Mouse (Mus musculus): ENCODE measurements around the gene Olfr1532-ps1. TPM values are rescaled to one million over a fixed set of nuclear protein-coding genes. Genes with fewer than 3 reads are reported as not detected.

Olfr1532-ps1 gene
- polyA plus RNA-seq, 1 experiment from 2014 or later = not detected

Other genes starting within 250 kb of the Olfr1532-ps1 start
- not detected in 2 replicates for gene Olfr693, start 227.4 kb upstream of the Olfr1532-ps1 start, polyA plus RNA-seq (2014; fragmentation: Nextera tagmentation; extraction: Ambion mirVana)
- gene Olfr694, start 216.2 kb upstream of the Olfr1532-ps1 start, polyA plus RNA-seq (2014; fragmentation: Nextera tagmentation; extraction: Ambion mirVana) = not detected in 2 replicates
- gene Olfr695, start 191.6 kb upstream of the Olfr1532-ps1 start, polyA plus RNA-seq (2014; fragmentation: Nextera tagmentation; extraction: Ambion mirVana) = not detected in 2 replicates
- 0.20 TPM in 1 of 2 replicates, not detected in the other for gene Olfr697, start 165.6 kb upstream of the Olfr1532-ps1 start, polyA plus RNA-seq (2014; fragmentation: Nextera tagmentation; extraction: Ambion mirVana)
- not detected in 2 replicates for gene Olfr698, start 152.6 kb upstream of the Olfr1532-ps1 start, polyA plus RNA-seq (2014; fragmentation: Nextera tagmentation; extraction: Ambion mirVana)
- gene Olfr699, start 114.8 kb upstream of the Olfr1532-ps1 start, polyA plus RNA-seq (2014; fragmentation: Nextera tagmentation; extraction: Ambion mirVana) = not detected in 2 replicates
- not detected in 2 replicates for gene Olfr700, start 99.2 kb upstream of the Olfr1532-ps1 start, polyA plus RNA-seq (2014; fragmentation: Nextera tagmentation; extraction: Ambion mirVana)
- gene Olfr701, start 93.9 kb upstream of the Olfr1532-ps1 start, polyA plus RNA-seq (2014; fragmentation: Nextera tagmentation; extraction: Ambion mirVana) = 0.08 TPM in 1 of 2 replicates, not detected in the other
- gene Olfr702, start 74.1 kb upstream of the Olfr1532-ps1 start, polyA plus RNA-seq (2014; fragmentation: Nextera tagmentation; extraction: Ambion mirVana) = not detected in 2 replicates
- not detected in 2 replicates for gene Olfr703, start 64.6 kb upstream of the Olfr1532-ps1 start, polyA plus RNA-seq (2014; fragmentation: Nextera tagmentation; extraction: Ambion mirVana)
- gene Olfr704, start 44.8 kb upstream of the Olfr1532-ps1 start, polyA plus RNA-seq (2014; fragmentation: Nextera tagmentation; extraction: Ambion mirVana) = not detected in 2 replicates
- gene Olfr705, start 31.1 kb upstream of the Olfr1532-ps1 start, polyA plus RNA-seq (2014; fragmentation: Nextera tagmentation; extraction: Ambion mirVana) = 0.22 TPM in 1 of 2 replicates, not detected in the other
- gene Olfr706, start 19.8 kb upstream of the Olfr1532-ps1 start, polyA plus RNA-seq (2014; fragmentation: Nextera tagmentation; extraction: Ambion mirVana) = not detected in 2 replicates
- gene Olfr707, start 6.8 kb upstream of the Olfr1532-ps1 start, polyA plus RNA-seq (2014; fragmentation: Nextera tagmentation; extraction: Ambion mirVana) = 0.10 TPM in 1 of 2 replicates, not detected in the other
- not detected in 2 replicates for gene Olfr709-ps1, start 24.2 kb downstream of the Olfr1532-ps1 start, polyA plus RNA-seq (2014; fragmentation: Nextera tagmentation; extraction: Ambion mirVana)
- not detected in 2 replicates for gene Olfr710, start 40.3 kb downstream of the Olfr1532-ps1 start, polyA plus RNA-seq (2014; fragmentation: Nextera tagmentation; extraction: Ambion mirVana)
- 0.04 TPM in 1 of 2 replicates, not detected in the other for gene Olfr6, start 55.9 kb downstream of the Olfr1532-ps1 start, polyA plus RNA-seq (2014; fragmentation: Nextera tagmentation; extraction: Ambion mirVana)
- gene Olfr711, start 67.5 kb downstream of the Olfr1532-ps1 start, polyA plus RNA-seq (2014; fragmentation: Nextera tagmentation; extraction: Ambion mirVana) = not detected in 2 replicates
- not detected in 2 replicates for gene Olfr2, start 98.1 kb downstream of the Olfr1532-ps1 start, polyA plus RNA-seq (2014; fragmentation: Nextera tagmentation; extraction: Ambion mirVana)
- not detected in 2 replicates for gene Olfr713, start 123.2 kb downstream of the Olfr1532-ps1 start, polyA plus RNA-seq (2014; fragmentation: Nextera tagmentation; extraction: Ambion mirVana)
- not detected in 2 replicates for gene Olfr714, start 163.0 kb downstream of the Olfr1532-ps1 start, polyA plus RNA-seq (2014; fragmentation: Nextera tagmentation; extraction: Ambion mirVana)
- 0.18 TPM in 1 of 2 replicates, not detected in the other for gene Olfr17, start 185.2 kb downstream of the Olfr1532-ps1 start, polyA plus RNA-seq (2014; fragmentation: Nextera tagmentation; extraction: Ambion mirVana)
- not detected in 2 replicates for gene Olfr715b, start 202.4 kb downstream of the Olfr1532-ps1 start, polyA plus RNA-seq (2014; fragmentation: Nextera tagmentation; extraction: Ambion mirVana)
- 0.10 TPM in 1 of 2 replicates, not detected in the other for gene Olfr715, start 223.1 kb downstream of the Olfr1532-ps1 start, polyA plus RNA-seq (2014; fragmentation: Nextera tagmentation; extraction: Ambion mirVana)
- 0.12 TPM in 1 of 2 replicates, not detected in the other for gene Olfr716, start 230.3 kb downstream of the Olfr1532-ps1 start, polyA plus RNA-seq (2014; fragmentation: Nextera tagmentation; extraction: Ambion mirVana)

Data from embryonic facial prominence, embryonic 14.5 days (tissue).